Mouse (Mus musculus) myocyte (in vitro differentiated cells): ENCODE data around the gene B4galt1. TPM values are rescaled to one million over a fixed set of nuclear protein-coding genes. Genes with fewer than 3 reads are reported as not detected.

Experiments used
- H3K27me3 ChIP-seq: one replicate; pipeline ENCODE4 v1.6.1; 2011; ENCODE audit not compliant: control insufficient read depth, insufficient read depth, insufficient read length
- H3K36me3 ChIP-seq: one replicate; pipeline ENCODE4 v1.6.1; 2011; ENCODE audit not compliant: control insufficient read depth, insufficient read depth
- H3K4me2 ChIP-seq: one replicate; pipeline ENCODE4 v1.6.1; 2011; ENCODE audit warnings: low read depth, control low read depth
- H3K4me3 ChIP-seq: one replicate; pipeline ENCODE4 v1.5.1; 2011; ENCODE audit warnings: mild to moderate bottlenecking, control low read depth, moderate library complexity
- H3K79me2 ChIP-seq: one replicate; pipeline ENCODE4 v1.6.1; 2011; ENCODE audit not compliant: control insufficient read depth, insufficient read depth
- H3ac ChIP-seq: one replicate; pipeline ENCODE4 v1.6.1; 2011; ENCODE audit not compliant: control insufficient read depth, insufficient read length
- CEBPB ChIP-seq: IDR thresholded peaks from 2 replicates; pipeline ENCODE4 v1.6.1; 2011; ENCODE audit warnings: mild to moderate bottlenecking, moderate library complexity; ENCODE audit not compliant: poor library complexity, insufficient read depth, severe bottlenecking
- E2F4 ChIP-seq: IDR thresholded peaks from one replicate; pipeline ENCODE4 v1.6.1; 2011; ENCODE audit warnings: mild to moderate bottlenecking, control low read depth, moderate library complexity; ENCODE audit not compliant: insufficient read depth
- MAX ChIP-seq: IDR thresholded peaks from one replicate; pipeline ENCODE4 v1.6.1; 2011; ENCODE audit warnings: low read depth, mild to moderate bottlenecking, control low read depth
- MYOD1 ChIP-seq, 3 experiments: IDR thresholded peaks; one replicate each; pipeline ENCODE4 v1.6.1; 2011; ENCODE audit warnings: control low read depth in 2 of 3, low read depth in 2 of 3, mild to moderate bottlenecking in 2 of 3, moderate library complexity in 1 of 3; ENCODE audit not compliant: insufficient read length in 2 of 3, control insufficient read depth in 1 of 3
- MYOG ChIP-seq, 3 experiments: IDR thresholded peaks; one replicate each; pipeline ENCODE4 v1.6.1; 2011; ENCODE audit warnings: control low read depth in 2 of 3, low read depth in 2 of 3, mild to moderate bottlenecking in 2 of 3; ENCODE audit not compliant: insufficient read length in 2 of 3, control insufficient read depth in 1 of 3, insufficient read depth in 1 of 3
- POLR2A ChIP-seq: IDR thresholded peaks from one replicate; pipeline ENCODE4 v1.6.1; 2011; ENCODE audit warnings: low read depth, mild to moderate bottlenecking, control low read depth, moderate library complexity; ENCODE audit not compliant: insufficient read length
- POLR2AphosphoS2 ChIP-seq: IDR thresholded peaks from one replicate; pipeline ENCODE4 v1.6.1; 2011; ENCODE audit warnings: low read depth, control low read depth; ENCODE audit not compliant: insufficient read length
- REST ChIP-seq: IDR thresholded peaks from one replicate; pipeline ENCODE4 v1.6.1; 2011; ENCODE audit warnings: mild to moderate bottlenecking, control low read depth, moderate library complexity; ENCODE audit not compliant: insufficient read depth, insufficient read length
- SRF ChIP-seq: IDR thresholded peaks from one replicate; pipeline ENCODE4 v1.6.1; 2011; ENCODE audit warnings: low read depth; ENCODE audit not compliant: control insufficient read depth, insufficient read length
- TCF12 ChIP-seq: IDR thresholded peaks from one replicate; pipeline ENCODE4 v1.6.1; 2011; ENCODE audit warnings: mild to moderate bottlenecking, control low read depth; ENCODE audit not compliant: poor library complexity, insufficient read depth, severe bottlenecking
- TCF3 ChIP-seq: IDR thresholded peaks from one replicate; pipeline ENCODE4 v1.6.1; 2011; ENCODE audit warnings: low read depth, control low read depth; ENCODE audit not compliant: insufficient read length
- USF1 ChIP-seq: IDR thresholded peaks from one replicate; pipeline ENCODE4 v1.6.1; 2011; ENCODE audit warnings: low read depth, mild to moderate bottlenecking, control low read depth, moderate library complexity
- polyA plus RNA-seq: library from polyadenylated mRNA; unstranded; fragments of >200 nt; fragmentation: generic; extraction: Trizol; gene quantifications from one replicate; pipeline ENCODE4 v1.2.1, GENCODE M21; 2012; ENCODE audit warnings: missing spikeins

The B4galt1 gene
- polyA plus RNA-seq, 1 experiment = 37.7 TPM

DNA sequence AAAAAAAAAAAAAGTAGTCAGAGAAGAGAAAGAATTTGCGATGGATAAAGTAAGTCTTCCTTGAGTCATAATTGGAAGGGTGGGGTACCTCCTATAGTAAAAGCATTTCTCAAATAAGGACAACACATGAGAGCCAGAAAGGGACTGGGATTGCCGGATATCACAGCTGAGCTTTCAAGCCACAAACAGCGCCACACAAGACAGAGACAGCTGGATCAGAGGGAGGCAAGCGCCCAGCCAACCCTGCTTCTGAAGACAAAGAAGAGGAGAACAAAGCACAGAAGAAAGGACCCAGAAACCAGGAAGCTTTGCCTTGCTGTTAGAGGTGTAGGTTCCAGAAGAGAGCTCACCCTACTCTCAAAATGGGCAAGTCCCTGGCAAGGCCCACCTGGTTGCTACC, 67.2 kb downstream of the B4galt1 start:
- H3K4me3 ChIP-seq = no peak overlapping the region
- H3K36me3 ChIP-seq = no peaks in the 10 kb centered on the region
- no peak for TF ChIP-seq REST
- peak; percentile 77 to 87 (median 79) for TF ChIP-seq MYOD1 (IDR thresholded peaks at IDR 0.05; ENCODE audit: control insufficient read depth in 1 of 3, insufficient read length in 2 of 3, low read depth in 2 of 3)
- TF ChIP-seq TCF3 = peak; percentile 16
- peak; percentile 19 for TF ChIP-seq TCF12
- TF ChIP-seq MYOG (IDR thresholded peaks at IDR 0.05; ENCODE audit: control insufficient read depth in 1 of 3, insufficient read depth in 1 of 3, insufficient read length in 2 of 3, low read depth in 2 of 3) = peak; percentile 60 to 89 (median 61)
- TF ChIP-seq POLR2AphosphoS2 = no peak
- TF ChIP-seq E2F4 = no peak
- TF ChIP-seq POLR2A = no peak
- no peak overlapping the region for H3ac ChIP-seq
- H3K4me2 ChIP-seq = peak overlapping the region; percentile 49
- no peaks in the 10 kb centered on the region for H3K27me3 ChIP-seq
- no peaks in the 10 kb centered on the region for H3K79me2 ChIP-seq

GRCm38 (mm10) chr4:40785620-40786166, 68.1 kb downstream of the B4galt1 start:
- Histone ChIP-seq H3K79me2 (no peaks in the 10 kb centered on the region), H3K4me3 (no peak overlapping the region), H3ac (no peak overlapping the region), H3K4me2 (no peak overlapping the region), H3K36me3 (no peaks in the 10 kb centered on the region), H3K27me3 (no peaks in the 10 kb centered on the region)
- TF ChIP-seq TCF12 (no peak), CEBPB (no peak), TCF3 (no peak), POLR2A (no peak), SRF (no peak), MYOD1 (IDR thresholded peaks at IDR 0.05; ENCODE audit: control insufficient read depth in 1 of 3, insufficient read length in 2 of 3, low read depth in 2 of 3) (no peak), MAX (no peak), USF1 (no peak), POLR2AphosphoS2 (no peak), MYOG (IDR thresholded peaks at IDR 0.05; ENCODE audit: control insufficient read depth in 1 of 3, insufficient read depth in 1 of 3, insufficient read length in 2 of 3, low read depth in 2 of 3) (no peak), REST (no peak), E2F4 (no peak)

DNA sequence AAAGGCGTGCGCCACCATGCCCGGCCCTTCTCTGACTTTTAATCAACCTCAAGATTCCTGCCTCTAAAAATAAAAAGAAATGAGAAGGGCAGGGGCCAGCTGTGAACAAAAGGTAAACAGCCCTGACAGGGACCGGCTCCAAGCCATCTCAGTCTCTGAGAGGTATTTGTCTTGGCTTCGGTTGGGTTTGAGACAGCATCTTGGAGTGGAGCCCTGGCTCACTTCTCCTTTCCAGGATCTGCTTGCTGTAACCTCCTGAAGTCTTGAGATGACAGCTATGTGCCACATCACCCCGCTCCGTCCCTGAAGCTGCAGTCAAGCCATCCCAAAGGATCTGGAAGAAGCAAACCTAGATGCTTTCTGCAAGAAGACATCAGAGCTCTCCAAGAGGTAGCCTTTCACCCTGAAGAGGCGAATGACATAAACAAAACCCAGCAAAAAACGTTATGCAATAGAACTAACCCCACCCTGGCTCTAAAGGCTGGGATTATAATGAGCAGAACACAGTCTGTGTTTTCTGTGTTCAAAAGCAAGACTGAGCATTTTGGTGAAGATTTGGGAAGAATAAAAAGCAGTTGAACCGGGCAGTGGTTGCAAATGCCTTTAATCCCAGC, 69.1 kb downstream of the B4galt1 start:
- H3K4me3 ChIP-seq = no peak overlapping the region
- no peak for TF ChIP-seq REST
- no peak for TF ChIP-seq SRF
- TF ChIP-seq USF1 = no peak
- TF ChIP-seq POLR2AphosphoS2 = no peak
- no peak for TF ChIP-seq TCF3
- no peak for TF ChIP-seq MYOG (IDR thresholded peaks at IDR 0.05; ENCODE audit: control insufficient read depth in 1 of 3, insufficient read depth in 1 of 3, insufficient read length in 2 of 3, low read depth in 2 of 3)
- TF ChIP-seq MYOD1 (IDR thresholded peaks at IDR 0.05; ENCODE audit: control insufficient read depth in 1 of 3, insufficient read length in 2 of 3, low read depth in 2 of 3) = no peak
- no peak for TF ChIP-seq E2F4
- no peak for TF ChIP-seq CEBPB
- no peak for TF ChIP-seq POLR2A
- no peak overlapping the region for H3ac ChIP-seq
- no peaks in the 10 kb centered on the region for H3K27me3 ChIP-seq
- H3K36me3 ChIP-seq = no peaks in the 10 kb centered on the region
- H3K4me2 ChIP-seq = no peak overlapping the region
- H3K79me2 ChIP-seq = no peaks in the 10 kb centered on the region

DNA sequence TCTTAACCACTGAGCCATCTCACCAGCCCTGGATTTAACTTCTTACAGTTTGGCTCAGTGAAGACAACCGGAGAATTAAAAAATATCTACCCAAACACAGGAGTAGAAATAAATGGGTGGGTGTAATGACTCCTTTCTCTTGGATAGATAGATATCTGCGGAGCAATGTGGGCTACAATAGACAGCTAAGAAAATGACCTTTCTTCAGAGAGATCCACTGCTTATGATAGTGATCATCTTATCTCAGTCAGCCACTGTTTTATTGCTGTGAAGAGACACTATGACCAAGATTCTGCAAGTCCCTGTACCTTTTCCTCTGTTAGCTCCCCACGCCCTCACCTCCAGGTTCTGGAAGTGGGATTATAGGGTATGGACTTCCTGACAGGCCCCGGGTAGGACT, 70.8 kb downstream of the B4galt1 start:
- TF ChIP-seq SRF (no peak), TCF12 (no peak)
- Histone ChIP-seq H3K4me2 (no peak overlapping the region), H3K4me3 (no peak overlapping the region), H3K79me2 (no peaks in the 10 kb centered on the region), H3ac (no peak overlapping the region), H3K27me3 (no peaks in the 10 kb centered on the region), H3K36me3 (no peaks in the 10 kb centered on the region)

- no peaks in the 10 kb centered on the region for H3K27me3 ChIP-seq
- H3K79me2 ChIP-seq = no peaks in the 10 kb centered on the region
- H3ac ChIP-seq = no peak overlapping the region
- peak overlapping the region; percentile 72 for H3K4me2 ChIP-seq
- H3K4me3 ChIP-seq = no peak overlapping the region
- no peaks in the 10 kb centered on the region for H3K36me3 ChIP-seq
- TF ChIP-seq USF1 (peak; percentile 85), CEBPB (0 out of 2 replicates have a peak, but pooled peaks have one; percentile 53), MAX (peak; percentile 52), POLR2A (no peak), E2F4 (no peak)
These were observed 71.9 kb downstream of the B4galt1 start for GRCm38 (mm10) chr4:40781797-40782495.
